Mouse (Mus musculus): ENCODE results near the gene Zfp410. TPM values are rescaled to one million over a fixed set of nuclear protein-coding genes. Genes with fewer than 3 reads are reported as not detected.

The Zfp410 gene
- 83.7 and 93.8 TPM in 2 replicates for polyA plus RNA-seq (2015; fragmentation: Nextera tagmentation; extraction: Ambion mirVana)

DNA sequence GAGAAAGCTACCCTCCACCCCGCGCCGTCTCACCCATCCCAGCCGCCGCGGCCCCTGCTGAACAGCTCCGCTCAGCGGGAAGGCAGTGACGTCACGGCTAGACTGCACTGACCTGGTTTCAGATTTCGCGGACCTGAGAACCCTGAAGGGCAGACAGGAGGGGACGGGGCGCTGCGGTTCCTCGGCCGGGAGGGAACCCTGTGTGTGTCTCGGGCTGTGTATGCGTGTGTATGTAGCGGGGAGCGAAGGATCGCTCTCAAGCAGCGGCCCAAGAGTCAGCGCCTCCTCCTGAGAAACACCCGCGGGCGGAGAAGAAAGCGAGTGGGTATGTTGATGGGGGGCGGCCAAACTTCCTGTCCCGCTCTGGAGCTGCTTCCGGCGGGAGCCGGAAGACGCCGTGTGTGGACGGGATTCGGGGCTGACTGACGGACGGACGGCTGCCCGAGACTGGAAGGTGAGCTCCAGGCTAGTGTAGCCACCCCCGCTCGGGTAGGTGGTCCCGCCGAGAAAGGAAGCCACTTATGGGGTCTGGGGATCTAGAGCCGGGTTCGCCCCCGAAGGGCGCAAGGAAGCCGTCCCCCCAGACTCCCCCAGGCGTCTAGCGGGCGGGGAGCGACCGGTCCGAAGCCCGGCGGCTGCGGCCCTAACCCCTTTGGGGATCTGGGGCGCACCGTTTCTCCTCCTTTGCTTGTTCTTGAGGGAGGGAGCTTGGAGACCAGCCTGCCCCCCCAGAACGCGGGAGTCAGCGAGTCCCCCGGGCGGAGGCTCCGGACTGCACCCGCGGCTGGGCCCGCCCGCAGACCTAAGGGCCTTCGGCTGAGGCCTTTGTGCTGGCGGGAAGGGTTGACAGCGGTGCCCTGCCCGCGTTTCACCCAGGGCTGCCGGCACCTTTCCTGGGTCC, at the start of gene Zfp410:
Zfp410 (plus strand) TSS at position 132 of the 901 bp plus-strand sequence.
- peak within 1 kb of the TSS; percentile 99 for H3K4me3 ChIP-seq
- WGBS = under 1% methylated on average over 77 of the region's 77 CpGs
- H3K4me2 ChIP-seq = peak within 1 kb of the TSS; percentile 89
- H3K4me1 ChIP-seq = peaks cover 25% of the 10 kb centered on the region
- ATAC-seq (ENCODE audit: insufficient number of reproducible peaks, insufficient read depth, low FRiP score, low TSS enrichment, low read depth) = peak; percentile 89
- no peaks in the 10 kb centered on the region for H3K36me3 ChIP-seq
- peak within 1 kb of the TSS; percentile 98 for H3K27ac ChIP-seq
- H3K9me3 ChIP-seq = no peaks in the 10 kb centered on the region
- peak within 1 kb of the TSS; percentile 98 for H3K9ac ChIP-seq
- no peaks in the 10 kb centered on the region for H3K27me3 ChIP-seq

GRCm38 (mm10) chr12:84267264-84267663, 49.4 kb upstream of the Zfp410 start:
- Histone ChIP-seq H3K9ac (no peak overlapping the region), H3K4me1 (no peaks in the 10 kb centered on the region), H3K4me2 (no peak overlapping the region), H3K36me3 (no peaks in the 10 kb centered on the region), H3K9me3 (no peaks in the 10 kb centered on the region), H3K27me3 (no peaks in the 10 kb centered on the region), H3K27ac (no peak overlapping the region), H3K4me3 (no peak overlapping the region)
- WGBS = 54% methylated on average over 2 of the region's 2 CpGs
- ATAC-seq (ENCODE audit: insufficient number of reproducible peaks, insufficient read depth, low FRiP score, low TSS enrichment, low read depth) = 0 out of 2 replicates have a peak, but pooled peaks have one; percentile 15

DNA sequence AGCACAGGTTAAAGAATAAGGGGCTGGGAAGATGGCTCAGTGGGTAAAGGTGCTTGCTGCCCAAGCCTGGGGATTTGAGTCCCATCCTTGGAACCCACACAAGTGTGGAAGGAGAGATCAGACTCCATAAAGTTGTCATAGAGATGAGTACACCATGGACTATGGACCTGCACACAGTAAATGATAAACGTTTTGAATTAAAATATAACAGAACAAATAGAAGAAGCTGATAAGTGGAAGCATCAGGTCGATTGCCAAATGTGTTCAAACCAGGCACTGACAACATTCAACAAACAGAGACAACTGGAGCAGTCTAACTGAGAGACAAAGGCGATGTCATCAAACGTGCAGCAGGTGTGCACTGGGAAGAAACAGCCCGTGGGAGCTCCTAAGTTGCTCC, 43.3 kb upstream of the Zfp410 start:
- ATAC-seq (ENCODE audit: insufficient number of reproducible peaks, insufficient read depth, low FRiP score, low TSS enrichment, low read depth) = no peak
- no peak overlapping the region for H3K4me3 ChIP-seq
- H3K4me2 ChIP-seq = no peak overlapping the region

DNA sequence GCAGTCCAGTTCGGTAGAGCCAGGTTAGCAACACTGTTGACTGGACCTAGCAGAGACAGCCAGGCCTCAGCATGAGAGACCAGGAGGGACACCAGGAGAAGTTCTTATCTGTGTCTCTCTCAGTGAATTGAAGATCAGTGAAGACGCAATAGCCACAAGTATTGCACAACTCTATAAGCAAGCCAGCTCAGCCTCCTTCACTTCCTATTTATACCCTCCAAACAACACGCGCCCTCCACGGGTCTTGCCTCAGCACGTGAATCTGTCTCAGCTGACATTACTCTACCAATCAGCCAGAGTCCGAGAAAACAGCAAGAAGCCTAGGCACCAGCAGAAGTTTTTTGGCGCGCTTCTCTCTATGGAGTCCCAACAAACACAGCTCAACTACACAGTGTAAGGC, 41.4 kb upstream of the Zfp410 start:
- no peak for ATAC-seq (ENCODE audit: insufficient number of reproducible peaks, insufficient read depth, low FRiP score, low TSS enrichment, low read depth)
- Histone ChIP-seq H3K27ac (no peak overlapping the region), H3K4me3 (no peak overlapping the region), H3K27me3 (no peaks in the 10 kb centered on the region), H3K36me3 (no peaks in the 10 kb centered on the region), H3K9ac (no peak overlapping the region), H3K9me3 (no peaks in the 10 kb centered on the region), H3K4me2 (no peak overlapping the region), H3K4me1 (no peaks in the 10 kb centered on the region)
- WGBS = 94% methylated on average over 9 of the region's 9 CpGs

More for the DNA sequence above, 43.3 kb upstream of the Zfp410 start:
- Histone ChIP-seq H3K9ac (no peak overlapping the region), H3K36me3 (no peaks in the 10 kb centered on the region), H3K4me1 (no peaks in the 10 kb centered on the region), H3K27me3 (no peaks in the 10 kb centered on the region), H3K9me3 (no peaks in the 10 kb centered on the region), H3K27ac (no peak overlapping the region)
- 76% methylated on average over 5 of the region's 5 CpGs for WGBS

- no peak overlapping the region for H3K9ac ChIP-seq
- no peaks in the 10 kb centered on the region for H3K9me3 ChIP-seq
- H3K27me3 ChIP-seq = no peaks in the 10 kb centered on the region
- no peaks in the 10 kb centered on the region for H3K36me3 ChIP-seq
- H3K4me3 ChIP-seq = no peak overlapping the region
- no peak overlapping the region for H3K4me2 ChIP-seq
- H3K4me1 ChIP-seq = no peaks in the 10 kb centered on the region
- no peak for ATAC-seq (ENCODE audit: insufficient number of reproducible peaks, insufficient read depth, low FRiP score, low TSS enrichment, low read depth)
- 82% methylated on average over 2 of the region's 2 CpGs for WGBS
- no peak overlapping the region for H3K27ac ChIP-seq
Observed at GRCm38 (mm10) chr12:84276288-84276687, 40.4 kb upstream of the Zfp410 start.

DNA sequence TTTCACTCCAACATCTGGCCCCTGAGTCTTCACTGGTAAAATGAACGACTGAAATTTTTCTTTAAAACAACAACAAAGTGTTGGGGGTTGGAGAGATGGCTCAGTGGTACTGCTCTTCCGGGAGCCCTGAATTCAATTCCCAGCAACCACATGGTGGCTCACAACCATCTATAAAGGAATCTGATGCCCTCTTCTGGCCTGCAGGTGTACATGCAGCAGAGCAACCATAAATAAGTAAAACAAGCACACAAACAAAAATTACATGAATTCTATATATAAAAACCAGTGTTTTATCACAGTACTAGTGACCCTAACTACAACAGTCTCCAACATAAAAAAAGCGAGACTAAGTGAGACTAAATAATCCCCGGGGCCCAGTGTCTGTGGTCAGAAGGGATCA, 39.9 kb upstream of the Zfp410 start:
- Histone ChIP-seq H3K4me2 (no peak overlapping the region), H3K4me3 (no peak overlapping the region), H3K27ac (no peak overlapping the region), H3K4me1 (no peaks in the 10 kb centered on the region), H3K9ac (no peak overlapping the region), H3K9me3 (no peaks in the 10 kb centered on the region), H3K36me3 (no peaks in the 10 kb centered on the region), H3K27me3 (no peaks in the 10 kb centered on the region)
- WGBS = 79% methylated on average over 4 of the region's 4 CpGs
- ATAC-seq (ENCODE audit: insufficient number of reproducible peaks, insufficient read depth, low FRiP score, low TSS enrichment, low read depth) = no peak

DNA sequence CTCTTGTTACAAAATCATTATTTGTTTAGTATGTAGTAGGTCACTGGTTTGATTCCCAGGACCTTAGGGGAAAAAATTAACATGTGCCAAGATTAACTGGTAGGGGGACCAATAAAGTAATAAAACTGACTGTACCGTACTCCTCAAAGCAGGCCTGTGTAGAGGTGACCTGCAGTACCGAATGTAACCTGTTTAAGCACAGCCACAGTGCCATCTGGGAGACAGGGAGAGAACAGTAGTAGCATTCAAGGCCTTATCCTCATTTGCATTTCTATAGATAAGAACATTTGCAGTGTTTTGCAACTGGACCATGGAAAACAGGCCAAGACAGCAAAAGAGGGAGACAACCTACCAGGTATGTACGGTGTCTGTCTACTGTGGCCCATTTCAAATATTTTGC, 38.8 kb upstream of the Zfp410 start:
- H3K9me3 ChIP-seq = no peaks in the 10 kb centered on the region
- ATAC-seq (ENCODE audit: insufficient number of reproducible peaks, insufficient read depth, low FRiP score, low TSS enrichment, low read depth) = no peak
- no peak overlapping the region for H3K9ac ChIP-seq
- no peak overlapping the region for H3K4me3 ChIP-seq
- H3K36me3 ChIP-seq = no peaks in the 10 kb centered on the region
- H3K27ac ChIP-seq = no peak overlapping the region
- 71% methylated on average over 3 of the region's 3 CpGs for WGBS
- no peak overlapping the region for H3K4me2 ChIP-seq
- no peaks in the 10 kb centered on the region for H3K27me3 ChIP-seq
- H3K4me1 ChIP-seq = no peaks in the 10 kb centered on the region

DNA sequence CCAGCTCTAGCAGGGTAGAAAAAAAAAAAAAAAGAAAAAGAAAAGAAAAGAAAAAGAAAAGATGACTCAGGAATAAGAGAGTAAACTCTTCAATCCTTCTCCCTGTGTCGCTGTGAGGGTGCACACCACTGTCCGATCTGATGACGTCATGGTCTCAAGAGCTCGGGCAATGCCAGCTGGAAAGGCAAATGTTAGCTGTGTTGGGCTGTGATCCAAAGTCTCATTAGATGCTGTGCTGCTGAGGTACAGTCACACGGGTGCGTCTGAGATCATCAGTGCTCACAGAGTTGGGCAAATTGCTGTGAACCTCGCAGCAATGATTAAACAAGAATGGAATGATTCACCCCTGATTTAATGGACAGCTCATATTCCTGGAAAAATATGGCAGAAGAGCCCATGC, 37.8 kb upstream of the Zfp410 start:
- no peak overlapping the region for H3K4me2 ChIP-seq
- no peak overlapping the region for H3K4me3 ChIP-seq
- no peaks in the 10 kb centered on the region for H3K27me3 ChIP-seq
- ATAC-seq (ENCODE audit: insufficient number of reproducible peaks, insufficient read depth, low FRiP score, low TSS enrichment, low read depth) = no peak
- H3K4me1 ChIP-seq = no peaks in the 10 kb centered on the region
- no peak overlapping the region for H3K27ac ChIP-seq
- H3K9ac ChIP-seq = no peak overlapping the region
- 84% methylated on average over 7 of the region's 7 CpGs for WGBS
- H3K9me3 ChIP-seq = no peaks in the 10 kb centered on the region
- H3K36me3 ChIP-seq = no peaks in the 10 kb centered on the region

- peak overlapping the region; percentile 72 for H3K9ac ChIP-seq
- no peak for ATAC-seq (ENCODE audit: insufficient number of reproducible peaks, insufficient read depth, low FRiP score, low TSS enrichment, low read depth)
- H3K4me3 ChIP-seq = peak overlapping the region; percentile 60; the same call in 1 of the 2 replicates
- no peaks in the 10 kb centered on the region for H3K27me3 ChIP-seq
- 76% methylated on average over 14 of the region's 14 CpGs for WGBS
- H3K27ac ChIP-seq = no peak overlapping the region
- H3K4me1 ChIP-seq = 0 out of 2 replicates have a peak, but pooled peaks cover 13% of the 10 kb centered on the region
- no peaks in the 10 kb centered on the region for H3K9me3 ChIP-seq
- peak overlapping the region; percentile 74 for H3K4me2 ChIP-seq
- no peaks in the 10 kb centered on the region for H3K36me3 ChIP-seq
Observed at GRCm38 (mm10) chr12:84284391-84284790, 32.3 kb upstream of the Zfp410 start.

DNA sequence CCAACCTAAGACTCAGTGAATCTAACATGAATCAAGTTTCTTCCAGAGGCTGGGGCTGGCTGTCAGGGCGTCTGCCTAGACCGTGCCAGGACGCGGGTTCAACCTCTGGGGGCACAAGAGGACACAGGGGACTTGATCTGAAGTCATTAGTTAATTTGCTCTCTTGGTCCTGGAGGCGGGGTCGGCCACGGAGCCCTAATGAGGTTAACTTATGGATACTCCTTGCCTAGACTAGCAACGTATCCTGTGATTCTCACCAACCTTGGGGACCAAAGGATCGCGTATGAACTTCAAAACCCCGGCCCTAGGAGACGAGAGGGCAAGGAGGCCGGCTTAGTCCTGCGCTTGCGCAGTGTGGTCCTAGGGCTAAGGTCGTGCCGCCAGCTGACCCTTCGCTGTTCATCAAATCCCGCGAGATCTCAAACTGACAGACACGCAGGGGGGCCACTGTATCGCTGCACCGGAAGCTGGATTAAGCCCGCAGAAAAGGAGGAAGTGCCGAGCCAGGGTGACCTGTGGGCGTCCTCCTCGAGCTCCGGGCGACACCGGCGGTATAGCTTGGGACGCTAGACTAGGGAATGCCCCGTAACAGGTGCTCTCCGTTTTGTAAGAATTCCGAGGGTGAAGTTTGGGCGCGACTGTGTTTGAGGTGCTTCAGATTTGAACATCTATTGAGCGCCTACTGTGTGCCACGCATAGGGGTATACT, 31.6 kb upstream of the Zfp410 start, which contains the start of gene Ptgr2:
Ptgr2 (plus strand) TSS at position 348 of the 708 bp plus-strand sequence.
- no peak within 1 kb of the TSS for H3K27ac ChIP-seq
- H3K4me3 ChIP-seq = peak within 1 kb of the TSS; percentile 60
- peak; percentile 72 for ATAC-seq (ENCODE audit: insufficient number of reproducible peaks, insufficient read depth, low FRiP score, low TSS enrichment, low read depth)
- no peaks in the 10 kb centered on the region for H3K36me3 ChIP-seq
- H3K9me3 ChIP-seq = no peaks in the 10 kb centered on the region
- H3K9ac ChIP-seq = peak within 1 kb of the TSS; percentile 72
- H3K4me1 ChIP-seq = 0 out of 2 replicates have a peak, but pooled peaks cover 13% of the 10 kb centered on the region
- under 1% methylated on average over 39 of the region's 39 CpGs for WGBS
- H3K4me2 ChIP-seq = peak within 1 kb of the TSS; percentile 74
- no peaks in the 10 kb centered on the region for H3K27me3 ChIP-seq

- Histone ChIP-seq H3K4me3 (peak overlapping the region; percentile 60), H3K36me3 (no peaks in the 10 kb centered on the region), H3K4me1 (0 out of 2 replicates have a peak, but pooled peaks cover 13% of the 10 kb centered on the region), H3K9me3 (no peaks in the 10 kb centered on the region), H3K9ac (peak overlapping the region; percentile 72), H3K4me2 (peak overlapping the region; percentile 74), H3K27me3 (no peaks in the 10 kb centered on the region), H3K27ac (no peak overlapping the region)
- WGBS = 34% methylated on average over 8 of the region's 8 CpGs
- ATAC-seq (ENCODE audit: insufficient number of reproducible peaks, insufficient read depth, low FRiP score, low TSS enrichment, low read depth) = no peak
Observed at GRCm38 (mm10) chr12:84285593-84285968, 31.1 kb upstream of the Zfp410 start.

Measured in embryonic facial prominence, embryonic 13.5 days (tissue).